Mouse (Mus musculus) olfactory bulb, adult 2 months (tissue): ENCODE measurements around the gene Gipr. TPM values are rescaled to one million over a fixed set of nuclear protein-coding genes. Genes with fewer than 3 reads are reported as not detected.
A peak's percentile ranks its signal among the peaks of the same experiment; 100 is the strongest.

ENCODE experiments used
- H3K27ac ChIP-seq: fragments of 200-500 bp; 2 replicates; pipeline ENCODE4 v1.5.1; 2012; ENCODE audit warnings: low read depth, low read length; ENCODE audit not compliant: insufficient read depth
- H3K4me1 ChIP-seq: fragments of 200-500 bp; 2 replicates; pipeline ENCODE4 v1.6.1; 2012; ENCODE audit warnings: low read length; ENCODE audit not compliant: control insufficient read depth, insufficient read depth
- H3K4me3 ChIP-seq: fragments of 200-500 bp; 2 replicates; pipeline ENCODE4 v1.5.1; 2012; ENCODE audit warnings: mild to moderate bottlenecking, low read depth, low read length, moderate library complexity; ENCODE audit not compliant: insufficient read depth
- CTCF ChIP-seq: fragments of 200-500 bp; IDR thresholded peaks from 2 replicates; pipeline ENCODE4 v1.5.1; 2012; ENCODE audit warnings: low read depth, mild to moderate bottlenecking, low read length, moderate library complexity; ENCODE audit not compliant: insufficient read depth
- POLR2A ChIP-seq: fragments of 200-500 bp; IDR thresholded peaks from 2 replicates; pipeline ENCODE4 v1.6.1; 2012; ENCODE audit warnings: mild to moderate bottlenecking, low read depth, low read length, moderate library complexity; ENCODE audit not compliant: insufficient read depth
- WGBS: fragments of 180-500 bp; shearing (Covaris S2); methylation state at CpG from one replicate; pipeline ENCODE4 v1.1.7; 2018; 5-methylcytosine and 5-hydroxymethylcytosine counted together
- polyA plus RNA-seq: library from polyadenylated mRNA; stranded (reverse); fragments of >200 nt; gene quantifications from 2 replicates; pipeline ENCODE4 v1.2.4, GENCODE M21; 2012; ENCODE audit warnings: low replicate concordance; ENCODE audit not compliant: missing spikeins, insufficient read depth, insufficient read length

Gene Gipr
- polyA plus RNA-seq, 1 experiment, result not detected

- Histone ChIP-seq H3K27ac (no peak overlapping the region), H3K4me3 (no peak overlapping the region), H3K4me1 (peaks cover 20% of the 10 kb centered on the region)
- 86% methylated on average over 10 of the region's 10 CpGs for WGBS
- no peak for TF ChIP-seq POLR2A
- TF ChIP-seq CTCF, result no peak
Measured at GRCm38 (mm10) chr7:19146793-19147192, 19.1 kb downstream of the Gipr start.

GRCm38 (mm10) chr7:19137380-19137779 is 28.5 kb downstream of the Gipr start:
- TF ChIP-seq CTCF (no peak), POLR2A (no peak)
- 32% methylated on average over 5 of the region's 5 CpGs for WGBS
- 0 out of 2 replicates have a peak, but pooled peaks cover 4% of the 10 kb centered on the region for H3K4me1 ChIP-seq
- H3K27ac ChIP-seq, result no peak overlapping the region
- H3K4me3 ChIP-seq, result no peak overlapping the region

- TF ChIP-seq CTCF (no peak), POLR2A (no peak)
- Histone ChIP-seq H3K27ac (no peak overlapping the region), H3K4me1 (0 out of 2 replicates have a peak, but pooled peaks cover 5% of the 10 kb centered on the region), H3K4me3 (no peak overlapping the region)
- 87% methylated on average over 38 of the region's 38 CpGs for WGBS
Measured at GRCm38 (mm10) chr7:19136673-19137334, 29.1 kb downstream of the Gipr start.

- H3K4me3 ChIP-seq, result no peak overlapping the region
- no peak overlapping the region for H3K27ac ChIP-seq
- TF ChIP-seq POLR2A (no peak), CTCF (no peak)
- 0 out of 2 replicates have a peak, but pooled peaks cover 7% of the 10 kb centered on the region for H3K4me1 ChIP-seq
- WGBS, result 95% methylated on average over 13 of the region's 13 CpGs
Measured at GRCm38 (mm10) chr7:19136168-19136567, 29.8 kb downstream of the Gipr start.

GRCm38 (mm10) chr7:19131324-19131848 is 34.5 kb downstream of the Gipr start:
- TF ChIP-seq CTCF (peak; percentile 96), POLR2A (peak; percentile 39; the same call in 1 of the 2 replicates)
- Histone ChIP-seq H3K4me3 (peak overlapping the region; percentile 55), H3K27ac (peak overlapping the region; percentile 85), H3K4me1 (0 out of 2 replicates have a peak, but pooled peaks cover 7% of the 10 kb centered on the region)
- under 1% methylated on average over 39 of the region's 39 CpGs for WGBS

- WGBS, result 13% methylated on average over 4 of the region's 4 CpGs
- Histone ChIP-seq H3K4me1 (0 out of 2 replicates have a peak, but pooled peaks cover 7% of the 10 kb centered on the region), H3K27ac (peak overlapping the region; percentile 85), H3K4me3 (no peak overlapping the region)
- TF ChIP-seq POLR2A, result no peak
- TF ChIP-seq CTCF, result no peak
Measured at GRCm38 (mm10) chr7:19130657-19131056, 35.3 kb downstream of the Gipr start.

- WGBS, result 96% methylated on average over 5 of the region's 5 CpGs
- TF ChIP-seq CTCF (no peak), POLR2A (no peak)
- no peak overlapping the region for H3K27ac ChIP-seq
- 0 out of 2 replicates have a peak, but pooled peaks cover 7% of the 10 kb centered on the region for H3K4me1 ChIP-seq
- H3K4me3 ChIP-seq, result no peak overlapping the region
Measured at GRCm38 (mm10) chr7:19129396-19129795, 36.5 kb downstream of the Gipr start.

GRCm38 (mm10) chr7:19127744-19128143 is 38.2 kb downstream of the Gipr start:
- Histone ChIP-seq H3K4me1 (0 out of 2 replicates have a peak, but pooled peaks cover 7% of the 10 kb centered on the region), H3K4me3 (no peak overlapping the region), H3K27ac (no peak overlapping the region)
- WGBS, result 87% methylated on average over 5 of the region's 5 CpGs
- no peak for TF ChIP-seq POLR2A
- TF ChIP-seq CTCF, result no peak

- no peak overlapping the region for H3K27ac ChIP-seq
- peaks cover 2% of the 10 kb centered on the region; the same call in 1 of the 2 replicates for H3K4me1 ChIP-seq
- WGBS, result 84% methylated on average over 6 of the region's 6 CpGs
- TF ChIP-seq CTCF, result no peak
- no peak for TF ChIP-seq POLR2A
- no peak overlapping the region for H3K4me3 ChIP-seq
Measured at GRCm38 (mm10) chr7:19124713-19125112, 41.2 kb downstream of the Gipr start.
